11 mouse cellular contexts compared by ENCODE assay signal in genomic region chr2:178885686-178886085, GRCm38 (mm10).
DNase-seq lines count a peak whose midpoint lies in the region; ATAC-seq and TF ChIP-seq lines count a peak whose summit lies in the region.
"Had no signal": no experiment of that assay in that cellular context is flagged by ENCODE, and none has a peak within 500 bp of the region (broad histone marks: within the 10 kb centered on the region; RNA-seq: fewer than 3 reads in every experiment).

No protein-coding gene starts in this region.

- no peaks in the 10 kb centered on the region for H3K27me3 ChIP-seq in heart, adult 2 months (ENCODE audit: control insufficient read depth, insufficient read depth, low read length)
- H3K27me3 ChIP-seq in midbrain, embryonic 14.5 days (ENCODE audit: control insufficient read depth, insufficient read depth, low read length), result no peaks in the 10 kb centered on the region
- H3K27me3 ChIP-seq in midbrain, embryonic 15.5 days (replicated peaks), result no peaks in the 10 kb centered on the region
- H3K27me3 ChIP-seq in limb, embryonic 11.5 days (ENCODE audit: control insufficient read depth, insufficient read depth, low read length), result no peaks in the 10 kb centered on the region
- H3K27me3 ChIP-seq in intestine, embryonic 16.5 days (replicated peaks; ENCODE audit: control insufficient read depth, insufficient read depth, low read length), result no peaks in the 10 kb centered on the region
- H3K27me3 ChIP-seq: limb, embryonic 15.5 days; Patski; stomach, embryonic 15.5 days had no signal

- no peak overlapping the region for H3K4me3 ChIP-seq in heart, adult 2 months
- H3K4me3 ChIP-seq in midbrain, embryonic 14.5 days (replicated peaks; ENCODE audit: low read depth, low read length), result no peak overlapping the region
- H3K4me3 ChIP-seq in midbrain, embryonic 15.5 days, result no peak overlapping the region
- H3K4me3 ChIP-seq in bone marrow, adult 2 months (replicated peaks; ENCODE audit: control insufficient read depth, low read depth, low read length), result no peak overlapping the region
- no peak overlapping the region for H3K4me3 ChIP-seq in limb, embryonic 11.5 days (ENCODE audit: low read depth, low read length)
- no peak overlapping the region for H3K4me3 ChIP-seq in intestine, embryonic 16.5 days (ENCODE audit: low read length)
- H3K4me3 ChIP-seq: limb, embryonic 15.5 days; stomach, embryonic 15.5 days had no signal

- H3K36me3 ChIP-seq in heart, adult 2 months (ENCODE audit: control insufficient read depth, insufficient read depth, low read length), result no peaks in the 10 kb centered on the region
- no peaks in the 10 kb centered on the region for H3K36me3 ChIP-seq in midbrain, embryonic 14.5 days (ENCODE audit: control insufficient read depth, insufficient read depth, low read length)
- no peaks in the 10 kb centered on the region for H3K36me3 ChIP-seq in midbrain, embryonic 15.5 days (replicated peaks)
- no peaks in the 10 kb centered on the region for H3K36me3 ChIP-seq in limb, embryonic 11.5 days (ENCODE audit: control insufficient read depth, insufficient read depth, low read length)
- H3K36me3 ChIP-seq in intestine, embryonic 16.5 days (ENCODE audit: control insufficient read depth, insufficient read depth, low read length), result no peaks in the 10 kb centered on the region
- H3K36me3 ChIP-seq: limb, embryonic 15.5 days; stomach, embryonic 15.5 days had no signal

- TF ChIP-seq EP300 in heart, adult 2 months (IDR thresholded peaks at IDR 0.05; ENCODE audit: insufficient read depth, low read depth, low read length), result no peak

- TF ChIP-seq CTCF in heart, adult 2 months (IDR thresholded peaks at IDR 0.05), result peak; percentile 71
- TF ChIP-seq CTCF in bone marrow, adult 2 months (IDR thresholded peaks at IDR 0.05; ENCODE audit: control insufficient read depth, insufficient read depth, low read length), result peak; percentile 24; the same call in 1 of the 2 replicates

- no peak overlapping the region for H3K27ac ChIP-seq in heart, adult 2 months
- no peak overlapping the region for H3K27ac ChIP-seq in midbrain, embryonic 14.5 days (replicated peaks; ENCODE audit: low read depth, low read length)
- H3K27ac ChIP-seq in midbrain, embryonic 15.5 days, result no peak overlapping the region
- no peak overlapping the region for H3K27ac ChIP-seq in bone marrow, adult 2 months (ENCODE audit: control insufficient read depth, insufficient read depth, low read depth, low read length, poor library complexity)
- H3K27ac ChIP-seq in limb, embryonic 11.5 days (replicated peaks; ENCODE audit: low read depth, low read length), result no peak overlapping the region
- no peak overlapping the region for H3K27ac ChIP-seq in intestine, embryonic 16.5 days (ENCODE audit: low read length)
- H3K27ac ChIP-seq: limb, embryonic 15.5 days; stomach, embryonic 15.5 days had no signal

- DNase-seq in heart, adult 2 months, result no peak
- DNase-seq in heart, adult 11 months, result no peak
- peak; percentile 48 for DNase-seq in midbrain, embryonic 14.5 days
- peak; percentile 57 for DNase-seq in limb, embryonic 11.5 days (ENCODE audit: low spot score)
- no peak for DNase-seq in spleen, postnatal 10 days (ENCODE audit: low spot score in 2 of 2)

- no peaks in the 10 kb centered on the region for H3K9me3 ChIP-seq in midbrain, embryonic 14.5 days (ENCODE audit: control insufficient read depth, low read length)
- no peaks in the 10 kb centered on the region for H3K9me3 ChIP-seq in midbrain, embryonic 15.5 days
- no peaks in the 10 kb centered on the region for H3K9me3 ChIP-seq in limb, embryonic 11.5 days (ENCODE audit: control insufficient read depth, low read length)
- H3K9me3 ChIP-seq in intestine, embryonic 16.5 days (ENCODE audit: control insufficient read depth, low read length), result no peaks in the 10 kb centered on the region
- H3K9me3 ChIP-seq: limb, embryonic 15.5 days; stomach, embryonic 15.5 days had no signal

- no peak for ATAC-seq in midbrain, embryonic 14.5 days (ENCODE audit: low FRiP score, low TSS enrichment)
- no peak for ATAC-seq in midbrain, embryonic 15.5 days (replicated peaks)
- no peak for ATAC-seq in limb, embryonic 11.5 days (ENCODE audit: insufficient number of reproducible peaks, low FRiP score, low TSS enrichment, low read depth)
- ATAC-seq in intestine, embryonic 16.5 days, result no peak
- ATAC-seq: Patski had no signal

- TF ChIP-seq POLR2A in heart, adult 2 months (IDR thresholded peaks at IDR 0.05; ENCODE audit: insufficient read depth, low read depth, low read length), result no peak
- TF ChIP-seq POLR2A in bone marrow, adult 2 months (IDR thresholded peaks at IDR 0.05; ENCODE audit: borderline replicate concordance, control insufficient read depth, low read depth, low read length), result no peak

- intact Hi-C loops in heart, adult 2 months (cut with DNase I), result loop anchor here (5.0 kb wide), 1 partner anchor 253 kb away; no protein-coding TSS in a partner anchor

- peaks cover 2% of the 10 kb centered on the region for H3K4me1 ChIP-seq in heart, adult 2 months (ENCODE audit: control insufficient read depth, insufficient read depth, low read length)
- H3K4me1 ChIP-seq in midbrain, embryonic 14.5 days (ENCODE audit: control insufficient read depth, insufficient read depth, low read length), result no peaks in the 10 kb centered on the region
- peaks cover 4% of the 10 kb centered on the region; the same call in 1 of the 2 replicates for H3K4me1 ChIP-seq in midbrain, embryonic 15.5 days
- no peaks in the 10 kb centered on the region for H3K4me1 ChIP-seq in bone marrow, adult 2 months (ENCODE audit: control insufficient read depth, insufficient read depth, low read length)
- no peaks in the 10 kb centered on the region for H3K4me1 ChIP-seq in limb, embryonic 11.5 days (ENCODE audit: control insufficient read depth, insufficient read depth, low read length)
- H3K4me1 ChIP-seq in intestine, embryonic 16.5 days (ENCODE audit: control insufficient read depth, insufficient read depth, low read length), result 0 out of 2 replicates have a peak, but pooled peaks cover 3% of the 10 kb centered on the region
- H3K4me1 ChIP-seq: limb, embryonic 15.5 days; stomach, embryonic 15.5 days had no signal

- no peak overlapping the region for H3K9ac ChIP-seq in heart, adult 2 months (ENCODE audit: low read depth, low read length)
- no peak overlapping the region for H3K9ac ChIP-seq in midbrain, embryonic 14.5 days (replicated peaks; ENCODE audit: low read length)
- no peak overlapping the region for H3K9ac ChIP-seq in midbrain, embryonic 15.5 days
- no peak overlapping the region for H3K9ac ChIP-seq in limb, embryonic 11.5 days (ENCODE audit: low read length)
- H3K9ac ChIP-seq in intestine, embryonic 16.5 days (ENCODE audit: low read depth, low read length), result no peak overlapping the region
- H3K9ac ChIP-seq: limb, embryonic 15.5 days; stomach, embryonic 15.5 days had no signal

- H3K79me2 ChIP-seq in heart, adult 2 months (replicated peaks; ENCODE audit: control insufficient read depth, insufficient read depth, low read length), result no peaks in the 10 kb centered on the region

- H3K4me2 ChIP-seq in midbrain, embryonic 14.5 days (ENCODE audit: low read length), result no peak overlapping the region
- no peak overlapping the region for H3K4me2 ChIP-seq in midbrain, embryonic 15.5 days
- H3K4me2 ChIP-seq in limb, embryonic 11.5 days (ENCODE audit: low read depth, severe bottlenecking), result no peak overlapping the region
- no peak overlapping the region for H3K4me2 ChIP-seq in intestine, embryonic 16.5 days (ENCODE audit: low read depth, low read length)
- H3K4me2 ChIP-seq: limb, embryonic 15.5 days; stomach, embryonic 15.5 days had no signal

- WGBS in heart, adult 2 months, result 43% methylated on average over 5 of the region's 5 CpGs
- 56% methylated on average over 5 of the region's 5 CpGs for WGBS in midbrain, embryonic 14.5 days
- 51% methylated on average over 5 of the region's 5 CpGs for WGBS in midbrain, embryonic 15.5 days
- WGBS in bone marrow, adult 2 months, result 44% methylated on average over 5 of the region's 5 CpGs
- WGBS in limb, embryonic 11.5 days, result 51% methylated on average over 5 of the region's 5 CpGs
- 52% methylated on average over 5 of the region's 5 CpGs for WGBS in intestine, embryonic 16.5 days

Comparison
In these comparisons a context has a peak if more than half of its experiments do, and no peak if none do; other contexts are left out.
1. DNase-seq: peak in midbrain, embryonic 14.5 days (single experiment) and limb, embryonic 11.5 days (single experiment); none in heart, adult 2 months (0 of 2), heart, adult 11 months (single experiment) and spleen, postnatal 10 days (0 of 2).